Comparison of ENCODE assay signal across 9 mouse cellular contexts in the genomic region with DNA sequence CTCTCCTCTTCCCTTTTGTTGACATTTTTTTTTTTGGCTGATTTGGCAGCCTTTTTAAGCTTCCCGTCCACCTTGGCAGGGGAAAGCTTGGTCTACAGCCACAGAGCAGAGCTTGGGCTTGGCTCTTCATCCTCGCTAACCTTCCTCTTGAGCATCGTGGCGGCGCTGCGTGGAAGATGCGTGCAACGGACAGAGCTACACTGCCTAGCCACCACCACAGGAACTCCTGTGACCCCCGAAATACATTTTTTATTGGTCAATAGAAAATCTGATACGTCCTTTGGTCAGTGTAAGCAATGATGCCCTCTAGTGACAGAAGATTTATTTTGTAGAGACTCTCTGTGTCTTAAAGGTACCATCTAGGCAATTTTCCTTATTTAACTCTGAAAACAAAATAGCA. TPM values are rescaled to one million over a fixed set of nuclear protein-coding genes. Genes with fewer than 3 reads are reported as not detected.
DNase-seq lines count a peak whose midpoint lies in the region; ATAC-seq and TF ChIP-seq lines count a peak whose summit lies in the region.
"Had no signal": no experiment of that assay in that cellular context is flagged by ENCODE, and none has a peak within 500 bp of the region (broad histone marks: within the 10 kb centered on the region; RNA-seq: fewer than 3 reads in every experiment).

No protein-coding gene starts in this region.

- 39% methylated on average over 10 of the region's 10 CpGs for WGBS in kidney, adult 2 months
- 53% methylated on average over 10 of the region's 10 CpGs for WGBS in heart, embryonic 11.5 days (ENCODE audit: insufficient replicate concordance)
- WGBS in forebrain, embryonic 10.5 days: 70% methylated on average over 10 of the region's 10 CpGs
- WGBS in forebrain, embryonic 14.5 days: 77% methylated on average over 10 of the region's 10 CpGs

- DNase-seq in kidney, adult 2 months: peak; percentile 54
- no peak for DNase-seq in kidney, adult 11 months
- DNase-seq in adipocyte (ENCODE audit: low spot score): peak; percentile 44
- peak; percentile 56 for DNase-seq in lung, postnatal 36 days
- no peak for DNase-seq in ovary, postnatal 10 days (ENCODE audit: low spot score)
- DNase-seq in forebrain, embryonic 10.5 days (ENCODE audit: extremely low spot score, low spot score): no peak
- no peak for DNase-seq in forebrain, embryonic 14.5 days (ENCODE audit: low spot score)

- H3K27ac ChIP-seq in kidney, adult 2 months (ENCODE audit: insufficient read depth, low read depth, low read length): peak overlapping the region; percentile 94
- H3K27ac ChIP-seq in heart, embryonic 11.5 days (ENCODE audit: low read depth, low read length): no peak overlapping the region
- no peak overlapping the region for H3K27ac ChIP-seq in forebrain, embryonic 10.5 days
- no peak overlapping the region for H3K27ac ChIP-seq in forebrain, embryonic 14.5 days (ENCODE audit: low read depth, low read length)

- no peaks in the 10 kb centered on the region for H3K9me3 ChIP-seq in heart, embryonic 11.5 days (replicated peaks; ENCODE audit: control insufficient read depth, low read length)
- no peaks in the 10 kb centered on the region for H3K9me3 ChIP-seq in forebrain, embryonic 10.5 days
- H3K9me3 ChIP-seq in forebrain, embryonic 14.5 days (replicated peaks; ENCODE audit: control insufficient read depth, low read length): no peaks in the 10 kb centered on the region

- H3K27me3 ChIP-seq in kidney, adult 2 months (replicated peaks; ENCODE audit: control insufficient read depth, insufficient read depth, low read length): no peaks in the 10 kb centered on the region
- peaks cover 7% of the 10 kb centered on the region; the same call in 1 of the 2 replicates for H3K27me3 ChIP-seq in heart, embryonic 11.5 days (ENCODE audit: control insufficient read depth, insufficient read depth, low read length)
- H3K27me3 ChIP-seq in forebrain, embryonic 10.5 days (ENCODE audit: poor library complexity, severe bottlenecking): no peaks in the 10 kb centered on the region
- no peaks in the 10 kb centered on the region for H3K27me3 ChIP-seq in forebrain, embryonic 14.5 days (replicated peaks; ENCODE audit: control insufficient read depth, insufficient read depth, low read length)

- H3K4me3 ChIP-seq in kidney, adult 2 months (ENCODE audit: insufficient read depth, low read depth, low read length): peak overlapping the region; percentile 38; the same call in 1 of the 2 replicates
- no peak overlapping the region for H3K4me3 ChIP-seq in heart, embryonic 11.5 days (ENCODE audit: low read depth, low read length)
- no peak overlapping the region for H3K4me3 ChIP-seq in forebrain, embryonic 10.5 days
- no peak overlapping the region for H3K4me3 ChIP-seq in forebrain, embryonic 14.5 days (ENCODE audit: low read depth, low read length)

- H3K9ac ChIP-seq in heart, embryonic 11.5 days (ENCODE audit: low read depth, low read length): no peak overlapping the region
- H3K9ac ChIP-seq in forebrain, embryonic 14.5 days (ENCODE audit: low read length): no peak overlapping the region

- peaks cover 5% of the 10 kb centered on the region; the same call in 1 of the 2 replicates for H3K4me1 ChIP-seq in kidney, adult 2 months (ENCODE audit: control insufficient read depth, insufficient read depth, low read length)
- no peaks in the 10 kb centered on the region for H3K4me1 ChIP-seq in heart, embryonic 11.5 days (ENCODE audit: control insufficient read depth, insufficient read depth, low read length)
- no peaks in the 10 kb centered on the region for H3K4me1 ChIP-seq in forebrain, embryonic 10.5 days
- no peaks in the 10 kb centered on the region for H3K4me1 ChIP-seq in forebrain, embryonic 14.5 days (ENCODE audit: control insufficient read depth, insufficient read depth, low read length)

- no peak for TF ChIP-seq POLR2A in kidney, adult 2 months (IDR thresholded peaks at IDR 0.05; ENCODE audit: low read depth, low read length)

- ATAC-seq in heart, embryonic 11.5 days (replicated peaks; ENCODE audit: insufficient number of reproducible peaks, low FRiP score, low TSS enrichment): no peak
- ATAC-seq in forebrain, embryonic 14.5 days: no peak

- peak overlapping the region; percentile 32 for H3K4me2 ChIP-seq in heart, embryonic 11.5 days
- H3K4me2 ChIP-seq in forebrain, embryonic 14.5 days (ENCODE audit: low read length): no peak overlapping the region

- H3K36me3 ChIP-seq in kidney, adult 2 months (ENCODE audit: control insufficient read depth, insufficient read depth, low read length): no peaks in the 10 kb centered on the region
- H3K36me3 ChIP-seq in heart, embryonic 11.5 days (ENCODE audit: control insufficient read depth, insufficient read depth, low read length): no peaks in the 10 kb centered on the region
- no peaks in the 10 kb centered on the region for H3K36me3 ChIP-seq in forebrain, embryonic 10.5 days (replicated peaks)
- H3K36me3 ChIP-seq in forebrain, embryonic 14.5 days (ENCODE audit: control insufficient read depth, insufficient read depth, low read length): no peaks in the 10 kb centered on the region

- TF ChIP-seq CTCF in kidney, adult 2 months (conservative IDR thresholded peaks at IDR 0.05; ENCODE audit: insufficient read depth, insufficient read length, low read depth, low read length): peak; percentile 29; the same call in 1 of the 2 replicates

RNA-seq across cellular contexts. Expression of gene Fas, which starts 6.1 kb away (rescaled TPM):
- polyA plus RNA-seq in kidney, adult 2 months (2012; rRNA removed): 3.7 and 4.6 TPM in 2 replicates
- polyA plus RNA-seq in heart, embryonic 11.5 days (2014; fragmentation: Nextera tagmentation; extraction: Ambion mirVana): 1.6 and 2.1 TPM in 2 replicates
- polyA plus RNA-seq in forebrain, embryonic 10.5 days (2016; fragmentation: Nextera tagmentation; extraction: Ambion mirVana): 0.21 TPM in 1 of 2 replicates, not detected in the other
- polyA plus RNA-seq in forebrain, embryonic 14.5 days (2014; fragmentation: Nextera tagmentation; extraction: Ambion mirVana): 0.28 and 0.33 TPM in 2 replicates
- polyA plus RNA-seq: testis, adult 2 months had no signal

RNA-seq across cellular contexts. Expression of gene Acta2, which starts 29.0 kb away (rescaled TPM):
- 88.2 and 172 TPM in 2 replicates for polyA plus RNA-seq in kidney, adult 2 months (2012; rRNA removed)
- 1,416 and 1,586 TPM in 2 replicates for polyA plus RNA-seq in heart, embryonic 11.5 days (2014; fragmentation: Nextera tagmentation; extraction: Ambion mirVana)
- 6.5 and 8.1 TPM in 2 replicates for polyA plus RNA-seq in forebrain, embryonic 10.5 days (2016; fragmentation: Nextera tagmentation; extraction: Ambion mirVana)
- 9.9 and 13.9 TPM in 2 replicates for polyA plus RNA-seq in forebrain, embryonic 14.5 days (2014; fragmentation: Nextera tagmentation; extraction: Ambion mirVana)

Comparison
In these comparisons a context has a peak if more than half of its experiments do, and no peak if none do; other contexts are left out.
1. DNase-seq: peak in kidney, adult 2 months (single experiment), adipocyte (single experiment) and lung, postnatal 36 days (single experiment); none in kidney, adult 11 months (single experiment), ovary, postnatal 10 days (single experiment), forebrain, embryonic 10.5 days (single experiment) and forebrain, embryonic 14.5 days (single experiment).